Mouse (Mus musculus) heart, adult 2 months (tissue): ENCODE results near the gene Lrrc26. TPM values are rescaled to one million over a fixed set of nuclear protein-coding genes. Genes with fewer than 3 reads are reported as not detected.

Source experiments
- DNase-seq, 2 experiments: peaks; one replicate each; pipeline ENCODE4 v3.0.0; 2021
- H3K27ac ChIP-seq: fragments of 200-600 bp; 2 replicates; pipeline ENCODE4 v1.8.1; 2022
- H3K27me3 ChIP-seq: fragments of 200-500 bp; 2 replicates; pipeline ENCODE4 v1.6.1; 2012; ENCODE audit warnings: mild to moderate bottlenecking, low read length, inconsistent platforms, mixed read lengths; ENCODE audit not compliant: control insufficient read depth, insufficient read depth
- H3K36me3 ChIP-seq: fragments of 200-500 bp; 2 replicates; pipeline ENCODE4 v1.6.1; 2012; ENCODE audit warnings: low read length, inconsistent platforms; ENCODE audit not compliant: control insufficient read depth, insufficient read depth
- H3K4me1 ChIP-seq: fragments of 200-500 bp; 2 replicates; pipeline ENCODE4 v1.6.1; 2011; ENCODE audit warnings: low read length; ENCODE audit not compliant: control insufficient read depth, insufficient read depth
- H3K4me3 ChIP-seq: fragments of 200-600 bp; 2 replicates; pipeline ENCODE4 v1.8.1; 2022
- H3K79me2 ChIP-seq: fragments of 200-500 bp; replicated peaks from 2 replicates; pipeline ENCODE4 v1.6.1; 2012; ENCODE audit warnings: mild to moderate bottlenecking, inconsistent platforms, low read length, moderate library complexity, mixed read lengths; ENCODE audit not compliant: control insufficient read depth, insufficient read depth
- H3K9ac ChIP-seq: fragments of 200-500 bp; 2 replicates; pipeline ENCODE4 v1.6.1; 2012; ENCODE audit warnings: low read depth, mild to moderate bottlenecking, control low read depth, inconsistent platforms, low read length, mixed read lengths
- CTCF ChIP-seq: fragments of 200-600 bp; IDR thresholded peaks from 2 replicates; pipeline ENCODE4 v1.8.1; 2022; ENCODE audit warnings: antibody characterized with exemption, mild to moderate bottlenecking, moderate library complexity
- EP300 ChIP-seq: fragments of 200-500 bp; IDR thresholded peaks from 2 replicates; pipeline ENCODE4 v1.6.1; 2011; ENCODE audit warnings: low read depth, low read length, control low read depth; ENCODE audit not compliant: insufficient read depth
- POLR2A ChIP-seq: fragments of 200-500 bp; IDR thresholded peaks from 2 replicates; pipeline ENCODE4 v1.6.1; 2011; ENCODE audit warnings: mild to moderate bottlenecking, low read depth, low read length, control low read depth; ENCODE audit not compliant: insufficient read depth
- WGBS: fragments of 180-500 bp; shearing (Covaris S2); methylation state at CpG from one replicate; pipeline ENCODE4 v1.1.7; 2018; 5-methylcytosine and 5-hydroxymethylcytosine counted together
- intact Hi-C: fragments of 180-260 bp; cut with DNase I; formaldehyde crosslinking; loops from one replicate; pipeline ENCODE4 v1.15.1; 2025
- polyA plus RNA-seq: library from polyadenylated mRNA; depleted of rRNA; stranded (reverse); fragments of >200 nt; gene quantifications from 2 replicates; pipeline ENCODE4 v1.2.3, GENCODE M21; 2012; rRNA removed
- total RNA-seq, 2 experiments: library from RNA; stranded (reverse); gene quantifications; 2 replicates each; pipeline ENCODE4 v1.2.3; 2021

Gene Lrrc26
- total and polyA plus RNA-seq, 3 experiments, result 2.9 TPM; not detected in 2

GRCm38 (mm10) chr2:25338303-25338702 is 48.6 kb downstream of the Lrrc26 start:
- no peaks in the 10 kb centered on the region for H3K79me2 ChIP-seq
- 0 out of 2 replicates have a peak, but pooled peaks cover under 1% of the 10 kb centered on the region for H3K4me1 ChIP-seq
- H3K27me3 ChIP-seq, result no peaks in the 10 kb centered on the region
- intact Hi-C loops, result no loop called here
- no peak for TF ChIP-seq EP300
- no peak for TF ChIP-seq CTCF
- TF ChIP-seq POLR2A, result no peak
- 87% methylated on average over 6 of the region's 6 CpGs for WGBS
- no peak overlapping the region for H3K4me3 ChIP-seq
- no peak overlapping the region for H3K27ac ChIP-seq
- H3K36me3 ChIP-seq, result no peaks in the 10 kb centered on the region; the same call in 1 of the 2 replicates
- no peak for DNase-seq
- no peak overlapping the region for H3K9ac ChIP-seq

Other genes starting within 250 kb of the Lrrc26 start
Only the 30 nearest of the 34 such genes appear.
- gene Noxa1, start 194.8 kb upstream of the Lrrc26 start, total RNA-seq, result not detected
- not detected in 2 replicates for gene Noxa1, start 194.8 kb upstream of the Lrrc26 start, polyA plus RNA-seq
- gene Nrarp, start 109.2 kb upstream of the Lrrc26 start, total RNA-seq, result 1 to 10 TPM; 6.2 to 7.4 TPM
- 10.2 and 11.2 TPM in 2 replicates for gene Nrarp, start 109.2 kb upstream of the Lrrc26 start, polyA plus RNA-seq
- 1 to 10 TPM; 4.3 to 4.9 TPM for gene Tor4a, start 93.0 kb upstream of the Lrrc26 start, total RNA-seq
- 6.8 and 9.4 TPM in 2 replicates for gene Tor4a, start 93.0 kb upstream of the Lrrc26 start, polyA plus RNA-seq
- gene Nelfb, start 78.4 kb upstream of the Lrrc26 start, total RNA-seq, result 10 to 100 TPM; 37.4 TPM
- 47.0 and 86.7 TPM in 2 replicates for gene Nelfb, start 78.4 kb upstream of the Lrrc26 start, polyA plus RNA-seq
- gene Stpg3, start 75.3 kb upstream of the Lrrc26 start, total RNA-seq, result not detected
- 0.20 TPM in 1 of 2 replicates, not detected in the other for gene Stpg3, start 75.3 kb upstream of the Lrrc26 start, polyA plus RNA-seq
- gene Fam166a, start 71.2 kb upstream of the Lrrc26 start, total RNA-seq, result not detected
- 0.21 TPM in 1 of 2 replicates, not detected in the other for gene Fam166a, start 71.2 kb upstream of the Lrrc26 start, polyA plus RNA-seq
- 100 to 1,000 TPM; 327 to 342 TPM for gene Tubb4b, start 65.2 kb upstream of the Lrrc26 start, total RNA-seq
- gene Tubb4b, start 65.2 kb upstream of the Lrrc26 start, polyA plus RNA-seq, result 315 and 439 TPM in 2 replicates
- not detected for gene Slc34a3, start 55.6 kb upstream of the Lrrc26 start, total RNA-seq
- gene Slc34a3, start 55.6 kb upstream of the Lrrc26 start, polyA plus RNA-seq, result not detected in 2 replicates
- gene Rnf224, start 53.1 kb upstream of the Lrrc26 start, total RNA-seq, result not detected
- not detected in 2 replicates for gene Rnf224, start 53.1 kb upstream of the Lrrc26 start, polyA plus RNA-seq
- gene Rnf208, start 47.7 kb upstream of the Lrrc26 start, total RNA-seq, result under 1 TPM; 0.47 to 0.61 TPM
- 1.5 and 2.4 TPM in 2 replicates for gene Rnf208, start 47.7 kb upstream of the Lrrc26 start, polyA plus RNA-seq
- not detected for gene Cysrt1, start 47.5 kb upstream of the Lrrc26 start, total RNA-seq
- gene Cysrt1, start 47.5 kb upstream of the Lrrc26 start, polyA plus RNA-seq, result not detected in 2 replicates
- gene AL732309.1, start 43.1 kb upstream of the Lrrc26 start, total RNA-seq, result 1 to 10 TPM in 1 of 2 experiments, under 1 TPM in 1; 0.68 to 1.8 TPM
- 4.7 and 6.1 TPM in 2 replicates for gene AL732309.1, start 43.1 kb upstream of the Lrrc26 start, polyA plus RNA-seq
- 10 to 100 TPM; 13.1 to 14.1 TPM for gene Tmem203, start 34.5 kb upstream of the Lrrc26 start, total RNA-seq
- 18.2 and 22.2 TPM in 2 replicates for gene Tmem203, start 34.5 kb upstream of the Lrrc26 start, polyA plus RNA-seq
- 1 to 10 TPM; 5.9 to 6.7 TPM for gene Tprn, start 27.3 kb upstream of the Lrrc26 start, total RNA-seq
- 7.5 and 9.9 TPM in 2 replicates for gene Tprn, start 27.3 kb upstream of the Lrrc26 start, polyA plus RNA-seq
- gene Ssna1, start 17.5 kb upstream of the Lrrc26 start, total RNA-seq, result 10 to 100 TPM; 39.7 to 41.5 TPM
- 33.1 and 36.3 TPM in 2 replicates for gene Ssna1, start 17.5 kb upstream of the Lrrc26 start, polyA plus RNA-seq
- gene Anapc2, start 17.4 kb upstream of the Lrrc26 start, total RNA-seq, result 10 to 100 TPM; 36.0 to 36.3 TPM
- gene Anapc2, start 17.4 kb upstream of the Lrrc26 start, polyA plus RNA-seq, result 57.2 and 68.2 TPM in 2 replicates
- not detected for gene Tmem210, start 1.8 kb upstream of the Lrrc26 start, total RNA-seq
- 0.27 and 0.44 TPM in 2 replicates for gene Tmem210, start 1.8 kb upstream of the Lrrc26 start, polyA plus RNA-seq
- gene Grin1, start 29.3 kb downstream of the Lrrc26 start, total RNA-seq, result not detected
- gene Grin1, start 29.3 kb downstream of the Lrrc26 start, polyA plus RNA-seq, result 0.18 and 0.41 TPM in 2 replicates
- 10 to 100 TPM; 21.6 to 22.5 TPM for gene Man1b1, start 42.4 kb downstream of the Lrrc26 start, total RNA-seq
- 8.2 and 9.9 TPM in 2 replicates for gene Man1b1, start 42.4 kb downstream of the Lrrc26 start, polyA plus RNA-seq
- 1 to 10 TPM; 4.8 to 5.4 TPM for gene Dpp7, start 66.4 kb downstream of the Lrrc26 start, total RNA-seq
- 11.4 and 11.8 TPM in 2 replicates for gene Dpp7, start 66.4 kb downstream of the Lrrc26 start, polyA plus RNA-seq
- 1 to 10 TPM; 7.2 to 7.9 TPM for gene Uap1l1, start 75.8 kb downstream of the Lrrc26 start, total RNA-seq
- 7.6 and 8.3 TPM in 2 replicates for gene Uap1l1, start 75.8 kb downstream of the Lrrc26 start, polyA plus RNA-seq
- not detected for gene Sapcd2, start 82.4 kb downstream of the Lrrc26 start, total RNA-seq
- 0.20 and 0.26 TPM in 2 replicates for gene Sapcd2, start 82.4 kb downstream of the Lrrc26 start, polyA plus RNA-seq
- 10 to 100 TPM; 11.1 to 13.5 TPM for gene Entpd2, start 106.0 kb downstream of the Lrrc26 start, total RNA-seq
- gene Entpd2, start 106.0 kb downstream of the Lrrc26 start, polyA plus RNA-seq, result 36.3 and 37.1 TPM in 2 replicates
- gene Npdc1, start 109.4 kb downstream of the Lrrc26 start, total RNA-seq, result 10 to 100 TPM; 21.3 to 30.4 TPM
- gene Npdc1, start 109.4 kb downstream of the Lrrc26 start, polyA plus RNA-seq, result 47.8 and 52.2 TPM in 2 replicates
- under 1 TPM in 1 of 2 experiments, not detected in 1; 0.11 TPM for gene Fut7, start 133.4 kb downstream of the Lrrc26 start, total RNA-seq
- gene Fut7, start 133.4 kb downstream of the Lrrc26 start, polyA plus RNA-seq, result 0.43 TPM in 1 of 2 replicates, not detected in the other
- gene Abca2, start 138.8 kb downstream of the Lrrc26 start, total RNA-seq, result 10 to 100 TPM; 36.1 to 41.1 TPM
- 43.4 and 44.2 TPM in 2 replicates for gene Abca2, start 138.8 kb downstream of the Lrrc26 start, polyA plus RNA-seq
- 1 to 10 TPM; 1.4 to 1.8 TPM for gene Clic3, start 166.9 kb downstream of the Lrrc26 start, total RNA-seq
- 4.8 and 7.4 TPM in 2 replicates for gene Clic3, start 166.9 kb downstream of the Lrrc26 start, polyA plus RNA-seq
- 10 to 100 TPM; 17.7 to 20.6 TPM for gene Paxx, start 171.2 kb downstream of the Lrrc26 start, total RNA-seq
- 32.8 and 36.8 TPM in 2 replicates for gene Paxx, start 171.2 kb downstream of the Lrrc26 start, polyA plus RNA-seq
- 100 to 1,000 TPM; 472 to 774 TPM for gene Ptgds, start 180.1 kb downstream of the Lrrc26 start, total RNA-seq
- 198 and 795 TPM in 2 replicates for gene Ptgds, start 180.1 kb downstream of the Lrrc26 start, polyA plus RNA-seq
- not detected for gene Lcn12, start 204.0 kb downstream of the Lrrc26 start, total RNA-seq
- gene Lcn12, start 204.0 kb downstream of the Lrrc26 start, polyA plus RNA-seq, result not detected in 2 replicates